Comparison of ENCODE assay signal across 8 mouse cellular contexts in genomic region chr5:103335916-103336688, GRCm38 (mm10).
A peak's percentile ranks its signal among the peaks of the same experiment; 100 is the strongest.
DNase-seq lines count a peak whose midpoint lies in the region; ATAC-seq and TF ChIP-seq lines count a peak whose summit lies in the region.

No protein-coding gene starts in this region.

- H3K27ac ChIP-seq in kidney, adult 2 months (ENCODE audit: insufficient read depth, low read depth, low read length): no peak overlapping the region
- no peak overlapping the region for H3K27ac ChIP-seq in embryonic facial prominence, embryonic 12.5 days
- H3K27ac ChIP-seq in midbrain, postnatal 0 days (ENCODE audit: low read depth, low read length): peak overlapping the region; percentile 47; the same call in 1 of the 2 replicates
- H3K27ac ChIP-seq in liver, postnatal 0 days (ENCODE audit: low read depth): no peak overlapping the region

- no peak for ATAC-seq in embryonic facial prominence, embryonic 12.5 days (ENCODE audit: insufficient number of reproducible peaks, insufficient read depth, low FRiP score, low TSS enrichment)
- no peak for ATAC-seq in midbrain, postnatal 0 days (ENCODE audit: low FRiP score)
- ATAC-seq in liver, postnatal 0 days: no peak

- peak; percentile 17 for DNase-seq in kidney, adult 2 months
- DNase-seq in kidney, postnatal 36 days: no peak
- DNase-seq in hindlimb bud, embryonic 11.5 days (ENCODE audit: extremely low spot score, low read depth, low spot score): peak; percentile 56
- DNase-seq in midbrain, postnatal 0 days (ENCODE audit: low spot score): peak; percentile 71
- DNase-seq in adrenal gland, postnatal 10 days: no peak
- no peak for DNase-seq in cerebellum, postnatal 25 days
- no peak for DNase-seq in liver, postnatal 0 days

- no peak for TF ChIP-seq POLR2A in kidney, adult 2 months (IDR thresholded peaks at IDR 0.05; ENCODE audit: low read depth, low read length)

- WGBS in kidney, adult 2 months: 26% methylated on average over 12 of the region's 12 CpGs
- WGBS in embryonic facial prominence, embryonic 12.5 days: 22% methylated on average over 12 of the region's 12 CpGs
- 7% methylated on average over 12 of the region's 12 CpGs for WGBS in midbrain, postnatal 0 days
- WGBS in liver, postnatal 0 days (ENCODE audit: insufficient replicate concordance): 28% methylated on average over 12 of the region's 12 CpGs

- H3K36me3 ChIP-seq in kidney, adult 2 months (ENCODE audit: control insufficient read depth, insufficient read depth, low read length): no peaks in the 10 kb centered on the region
- no peaks in the 10 kb centered on the region for H3K36me3 ChIP-seq in embryonic facial prominence, embryonic 12.5 days
- H3K36me3 ChIP-seq in midbrain, postnatal 0 days (ENCODE audit: insufficient read depth, low read length): no peaks in the 10 kb centered on the region
- no peaks in the 10 kb centered on the region for H3K36me3 ChIP-seq in liver, postnatal 0 days (replicated peaks; ENCODE audit: insufficient read depth, low read length)

- no peak overlapping the region for H3K9ac ChIP-seq in embryonic facial prominence, embryonic 12.5 days
- H3K9ac ChIP-seq in midbrain, postnatal 0 days (replicated peaks; ENCODE audit: low read length, poor library complexity, severe bottlenecking): no peak overlapping the region
- no peak overlapping the region for H3K9ac ChIP-seq in liver, postnatal 0 days (replicated peaks)

- TF ChIP-seq CTCF in kidney, adult 2 months (conservative IDR thresholded peaks at IDR 0.05; ENCODE audit: insufficient read depth, insufficient read length, low read depth, low read length): no peak
- TF ChIP-seq CTCF in midbrain, postnatal 0 days (IDR thresholded peaks at IDR 0.05): no peak
- no peak for TF ChIP-seq CTCF in liver, postnatal 0 days (IDR thresholded peaks at IDR 0.05; ENCODE audit: low read depth)

- no peaks in the 10 kb centered on the region for H3K9me3 ChIP-seq in embryonic facial prominence, embryonic 12.5 days
- H3K9me3 ChIP-seq in midbrain, postnatal 0 days (ENCODE audit: low read length): no peaks in the 10 kb centered on the region
- no peaks in the 10 kb centered on the region for H3K9me3 ChIP-seq in liver, postnatal 0 days (ENCODE audit: low read length)

- H3K4me3 ChIP-seq in kidney, adult 2 months (ENCODE audit: insufficient read depth, low read depth, low read length): no peak overlapping the region
- no peak overlapping the region for H3K4me3 ChIP-seq in embryonic facial prominence, embryonic 12.5 days
- H3K4me3 ChIP-seq in midbrain, postnatal 0 days (ENCODE audit: low read depth, low read length): no peak overlapping the region
- H3K4me3 ChIP-seq in liver, postnatal 0 days (ENCODE audit: low read depth, low read length): no peak overlapping the region

- 0 out of 2 replicates have a peak, but pooled peaks cover 3% of the 10 kb centered on the region for H3K4me1 ChIP-seq in kidney, adult 2 months (ENCODE audit: control insufficient read depth, insufficient read depth, low read length)
- H3K4me1 ChIP-seq in embryonic facial prominence, embryonic 12.5 days: peaks cover 5% of the 10 kb centered on the region
- peaks cover 11% of the 10 kb centered on the region for H3K4me1 ChIP-seq in midbrain, postnatal 0 days (ENCODE audit: insufficient read depth, low read length)
- H3K4me1 ChIP-seq in liver, postnatal 0 days (ENCODE audit: insufficient read depth): no peaks in the 10 kb centered on the region; the same call in 1 of the 2 replicates

- 0 out of 2 replicates have a peak, but pooled peaks cover 1% of the 10 kb centered on the region for H3K27me3 ChIP-seq in kidney, adult 2 months (replicated peaks; ENCODE audit: control insufficient read depth, insufficient read depth, low read length)
- no peaks in the 10 kb centered on the region for H3K27me3 ChIP-seq in embryonic facial prominence, embryonic 12.5 days
- H3K27me3 ChIP-seq in midbrain, postnatal 0 days (ENCODE audit: insufficient read depth, low read length): no peaks in the 10 kb centered on the region
- H3K27me3 ChIP-seq in liver, postnatal 0 days (ENCODE audit: insufficient read depth, low read length): no peaks in the 10 kb centered on the region

- no peak for TF ChIP-seq EP300 in liver, postnatal 0 days (IDR thresholded peaks at IDR 0.05; ENCODE audit: low read depth)

- H3K4me2 ChIP-seq in embryonic facial prominence, embryonic 12.5 days (replicated peaks): peak overlapping the region; percentile 16
- H3K4me2 ChIP-seq in midbrain, postnatal 0 days (ENCODE audit: low read depth, low read length, poor library complexity, severe bottlenecking): peak overlapping the region; percentile 32
- H3K4me2 ChIP-seq in liver, postnatal 0 days (ENCODE audit: low read depth, low read length): no peak overlapping the region

Comparison
In these comparisons a context has a peak if more than half of its experiments do, and no peak if none do; other contexts are left out.
1. DNase-seq: peak in kidney, adult 2 months (single experiment), hindlimb bud, embryonic 11.5 days (single experiment) and midbrain, postnatal 0 days (single experiment); none in kidney, postnatal 36 days (0 of 2), adrenal gland, postnatal 10 days (single experiment), cerebellum, postnatal 25 days (0 of 2) and liver, postnatal 0 days (single experiment).